Mouse (Mus musculus): Measurements from ENCODE around the gene Hoxd13.

The Hoxd13 gene

GRCm38 (mm10) chr2:74709465-74710419 lies 41.6 kb downstream of the Hoxd13 start:
- peak in 1 of 2 experiments; percentile 35 for DNase-seq

DNA sequence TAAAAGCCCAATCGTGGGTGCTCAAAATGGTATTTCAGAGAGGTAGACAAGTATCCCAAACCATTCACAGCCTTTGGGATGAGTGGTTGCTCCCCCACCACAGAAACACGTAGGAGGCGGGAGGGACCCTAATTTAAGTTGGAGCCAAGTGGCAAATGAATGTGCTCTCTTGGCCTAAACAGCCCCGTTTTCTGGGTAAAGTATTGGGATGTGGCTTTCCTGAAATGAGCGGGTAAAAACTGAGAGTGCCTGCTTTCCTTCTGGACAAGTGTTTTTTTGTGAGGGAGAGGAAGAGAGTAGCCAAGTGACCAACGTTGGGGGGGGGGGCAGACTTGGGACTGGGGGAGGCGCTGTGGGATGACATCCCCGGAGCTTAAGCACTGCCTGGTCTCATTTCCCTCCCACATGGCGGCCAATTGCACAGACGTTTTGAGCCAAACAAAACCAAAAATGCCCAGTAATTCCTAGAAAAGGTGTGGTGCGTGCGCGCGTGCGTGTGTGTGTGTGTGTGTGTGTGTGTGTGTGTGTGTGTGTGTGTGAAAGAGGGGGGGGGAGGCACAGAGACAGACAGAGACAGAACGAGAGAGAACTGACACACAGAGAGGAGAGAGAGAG lies 42.9 kb downstream of the Hoxd13 start:
- DNase-seq, result peak in 1 of 2 experiments; percentile 68

- DNase-seq, result peak; percentile 80 to 88
Observed at GRCm38 (mm10) chr2:74711721-74712621, 43.9 kb downstream of the Hoxd13 start, which contains the start of the genes Hoxd3 and Hoxd4. TSS of gene Hoxd3 (plus strand) at chr2:74711927. TSS of gene Hoxd4 (plus strand) at chr2:74711929.

DNA sequence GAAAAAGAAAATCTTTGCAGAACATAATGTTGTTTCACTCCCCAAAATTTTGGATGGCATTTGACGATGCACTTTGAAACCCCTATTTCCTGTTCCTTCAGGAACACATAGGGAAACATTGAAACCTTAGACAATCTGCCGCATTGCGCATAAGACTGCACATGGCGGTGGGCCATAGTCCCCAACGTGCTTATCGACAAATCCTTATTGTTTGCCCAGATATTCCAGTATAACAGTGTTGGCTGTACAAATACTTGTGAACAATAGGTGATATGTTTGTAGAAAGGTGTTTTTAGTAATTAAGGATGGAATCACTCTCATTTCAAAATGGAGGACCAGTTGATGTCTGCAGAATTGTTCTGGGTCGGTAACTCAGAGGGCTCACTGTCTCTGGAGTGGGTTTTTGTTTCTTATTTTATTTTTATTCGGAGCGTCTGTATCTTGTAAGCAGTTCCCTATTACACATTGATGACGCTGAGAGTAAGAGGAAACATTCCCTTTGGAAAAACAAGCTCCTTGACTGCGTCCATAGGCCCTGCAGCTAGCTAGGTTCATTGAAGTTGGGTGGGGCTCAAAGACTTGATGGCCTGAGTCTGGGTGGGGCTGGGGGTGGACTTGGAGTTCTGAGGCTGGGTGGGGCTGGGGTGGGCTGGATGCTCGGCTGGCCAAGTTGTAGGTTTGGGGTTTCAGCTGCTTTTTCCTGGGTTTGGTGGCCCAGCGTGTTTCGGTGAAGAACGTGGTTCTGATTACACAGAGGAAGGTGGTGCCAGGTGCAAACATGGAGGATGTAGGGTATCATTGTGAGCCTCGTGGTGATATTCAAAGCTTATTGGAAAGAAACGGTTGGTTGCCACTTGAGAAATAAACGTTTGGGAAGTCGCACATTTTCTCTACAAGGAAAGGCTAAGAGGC lies 45.4 kb downstream of the Hoxd13 start:
- DNase-seq, result peak in 1 of 2 experiments; percentile 50

DNA sequence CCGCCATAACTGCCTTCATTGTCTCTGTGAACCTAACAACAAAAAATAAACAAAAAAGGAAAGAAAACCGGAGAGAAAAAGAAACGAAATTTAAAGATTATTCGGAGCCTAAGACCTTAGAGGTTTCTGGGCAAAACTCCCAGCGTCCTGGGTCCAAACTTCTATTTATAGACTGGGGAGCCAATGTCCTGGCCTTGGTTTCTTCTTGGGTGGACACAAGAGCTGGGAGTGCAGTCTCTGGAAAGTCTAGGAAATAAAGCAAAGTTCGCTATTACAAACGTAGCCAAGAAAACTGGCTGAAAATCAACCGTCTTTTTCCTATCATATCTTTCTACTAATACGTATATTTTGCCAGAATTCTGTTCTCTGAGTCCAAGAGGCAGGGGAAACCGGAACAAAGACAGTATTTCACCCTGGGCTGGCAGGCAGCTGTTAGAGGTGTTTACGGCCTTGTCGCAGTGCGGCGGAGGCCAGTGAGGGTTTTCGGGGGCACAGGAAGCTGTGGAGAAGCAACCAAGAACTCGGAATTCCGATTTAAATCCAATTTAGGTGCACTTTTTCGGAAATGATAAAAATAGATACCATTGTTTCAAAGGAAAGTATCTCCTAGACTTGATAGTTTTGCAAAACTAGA lies 46.2 kb downstream of the Hoxd13 start:
- DNase-seq, result peak in 1 of 2 experiments; percentile 58

GRCm38 (mm10) chr2:74714881-74715280 lies 46.8 kb downstream of the Hoxd13 start:
- peak; percentile 71 to 79 for DNase-seq

DNA sequence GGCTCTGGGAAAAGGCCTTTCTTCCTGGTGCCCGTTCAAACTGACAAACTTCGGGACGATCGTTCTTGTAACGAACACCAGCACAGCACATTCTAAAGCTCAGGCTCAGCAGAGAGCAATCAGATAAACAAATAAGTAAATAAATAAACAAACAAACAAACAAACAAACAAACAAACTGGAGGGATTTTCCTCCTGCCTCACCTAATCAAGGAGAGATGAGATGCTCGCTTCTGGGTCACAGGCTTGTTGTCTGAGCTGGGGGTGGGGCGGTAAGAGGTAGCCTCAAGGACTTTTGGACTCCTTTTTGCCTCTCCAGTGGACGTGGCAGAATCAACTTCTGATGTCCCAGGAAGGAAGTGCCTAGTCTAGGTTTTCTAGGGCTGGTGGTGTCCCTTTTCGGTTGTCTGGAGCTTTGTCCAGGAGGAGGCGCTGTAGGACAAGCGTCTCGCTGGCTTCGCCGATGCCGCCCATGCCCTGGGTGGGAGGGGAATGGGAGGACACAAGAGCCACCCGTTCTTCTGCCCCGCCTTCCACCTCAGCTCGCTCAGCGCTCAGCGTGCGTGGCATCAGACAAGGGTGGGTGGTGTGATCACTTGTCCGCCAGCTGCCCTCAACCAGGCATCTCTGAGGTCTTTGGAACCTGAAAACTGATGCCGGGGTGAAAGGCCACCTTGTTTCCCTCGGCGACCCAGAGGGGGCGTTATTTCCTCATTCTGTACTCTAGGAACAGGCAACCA lies 47.6 kb downstream of the Hoxd13 start:
- peak; percentile 98 to 99 for DNase-seq

DNA sequence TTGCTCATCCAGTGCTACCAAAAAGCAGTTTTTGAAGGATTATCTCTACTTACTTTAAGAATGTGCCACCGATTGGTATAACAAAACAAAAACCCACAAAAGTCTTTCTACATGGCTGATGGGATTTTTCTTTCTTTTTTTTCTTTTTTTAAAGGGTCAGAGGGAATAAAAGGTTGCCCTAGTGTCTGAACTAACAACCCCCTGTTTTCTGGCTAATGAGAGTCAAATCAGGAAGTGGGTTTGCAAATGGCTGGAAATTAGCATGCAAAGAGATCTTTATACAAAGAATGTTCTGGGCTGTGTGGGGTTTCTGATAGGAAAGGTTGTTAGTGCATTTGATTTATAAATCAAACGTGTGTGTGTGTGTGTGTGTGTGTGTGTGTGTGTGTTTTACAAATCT lies 52.3 kb downstream of the Hoxd13 start:
- DNase-seq, result no peak

DNA sequence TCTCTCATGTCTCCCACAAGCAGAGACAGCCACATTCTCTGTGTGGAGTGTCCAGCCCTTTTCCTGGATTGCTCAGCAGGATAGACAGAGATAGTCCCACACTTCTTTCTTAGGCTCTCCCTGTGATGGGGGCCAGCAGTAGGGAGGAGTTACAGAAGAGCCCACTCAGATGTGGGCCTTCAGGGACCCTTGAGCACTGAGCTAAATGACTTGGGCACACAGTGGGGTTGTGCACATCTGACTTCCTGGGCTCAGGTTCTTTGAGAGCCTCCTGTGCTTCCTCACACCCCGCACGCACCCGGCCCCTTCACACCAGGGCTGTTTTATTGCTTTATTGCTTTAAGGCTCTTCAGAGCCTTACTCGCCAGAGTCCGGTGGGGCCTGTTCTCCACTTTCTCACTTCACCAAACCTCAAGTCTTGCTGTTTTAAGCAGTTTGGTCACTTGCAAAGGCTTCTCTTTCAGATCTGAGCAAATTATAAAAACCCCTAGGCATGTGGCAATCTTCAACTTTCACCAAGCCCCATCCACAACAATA lies 52.9 kb downstream of the Hoxd13 start:
- DNase-seq, result peak in 1 of 2 experiments; percentile 39
